Mouse (Mus musculus): ENCODE data around the gene Cbfa2t2. TPM values are rescaled to one million over a fixed set of nuclear protein-coding genes. Genes with fewer than 3 reads are reported as not detected.

Gene Cbfa2t2
- total RNA-seq, 2 experiments from 2014 or later: 2.9 to 8.5 TPM

- peak; percentile 44; the same call in 1 of the 2 replicates for ATAC-seq (replicated peaks; ENCODE audit: low FRiP score, poor library complexity, severe bottlenecking)
Measured at GRCm38 (mm10) chr2:154558264-154559039, 122.2 kb downstream of the Cbfa2t2 start, which contains the start of gene Necab3. Necab3 (minus strand) TSS chr2:154558890.

GRCm38 (mm10) chr2:154563612-154564170 lies 127.4 kb downstream of the Cbfa2t2 start:
- no peak for ATAC-seq (replicated peaks; ENCODE audit: low FRiP score, poor library complexity, severe bottlenecking)

GRCm38 (mm10) chr2:154565562-154565961 lies 129.3 kb downstream of the Cbfa2t2 start:
- no peak for ATAC-seq (replicated peaks; ENCODE audit: low FRiP score, poor library complexity, severe bottlenecking)

- no peak for ATAC-seq (replicated peaks; ENCODE audit: low FRiP score, poor library complexity, severe bottlenecking)
Measured at GRCm38 (mm10) chr2:154566641-154567040, 130.4 kb downstream of the Cbfa2t2 start.

- ATAC-seq (replicated peaks; ENCODE audit: low FRiP score, poor library complexity, severe bottlenecking): no peak
Measured at GRCm38 (mm10) chr2:154567766-154568165, 131.5 kb downstream of the Cbfa2t2 start.

- peak; percentile 46 for ATAC-seq (replicated peaks; ENCODE audit: low FRiP score, poor library complexity, severe bottlenecking)
Measured at GRCm38 (mm10) chr2:154568329-154569070, 132.2 kb downstream of the Cbfa2t2 start.

GRCm38 (mm10) chr2:154569071-154569748 lies 132.9 kb downstream of the Cbfa2t2 start:
- ATAC-seq (replicated peaks; ENCODE audit: low FRiP score, poor library complexity, severe bottlenecking): peak; percentile 66

- ATAC-seq (replicated peaks; ENCODE audit: low FRiP score, poor library complexity, severe bottlenecking): peak; percentile 88
Measured at GRCm38 (mm10) chr2:154569836-154570286, 133.6 kb downstream of the Cbfa2t2 start, which contains the start of gene E2f1. E2f1 (minus strand) TSS chr2:154569892.

GRCm38 (mm10) chr2:154570666-154571065 lies 134.4 kb downstream of the Cbfa2t2 start:
- no peak for ATAC-seq (replicated peaks; ENCODE audit: low FRiP score, poor library complexity, severe bottlenecking)

GRCm38 (mm10) chr2:154571266-154571665 lies 135.0 kb downstream of the Cbfa2t2 start:
- ATAC-seq (replicated peaks; ENCODE audit: low FRiP score, poor library complexity, severe bottlenecking): no peak

- ATAC-seq (replicated peaks; ENCODE audit: low FRiP score, poor library complexity, severe bottlenecking): no peak
Measured at GRCm38 (mm10) chr2:154571976-154572375, 135.7 kb downstream of the Cbfa2t2 start.

- ATAC-seq (replicated peaks; ENCODE audit: low FRiP score, poor library complexity, severe bottlenecking): no peak
Measured at GRCm38 (mm10) chr2:154572996-154573395, 136.7 kb downstream of the Cbfa2t2 start.

- ATAC-seq (replicated peaks; ENCODE audit: low FRiP score, poor library complexity, severe bottlenecking): no peak
Measured at GRCm38 (mm10) chr2:154574271-154574670, 138.0 kb downstream of the Cbfa2t2 start.

- ATAC-seq (replicated peaks; ENCODE audit: low FRiP score, poor library complexity, severe bottlenecking): no peak
Measured at GRCm38 (mm10) chr2:154576876-154577743, 140.8 kb downstream of the Cbfa2t2 start.

GRCm38 (mm10) chr2:154577744-154578067 lies 141.4 kb downstream of the Cbfa2t2 start:
- ATAC-seq (replicated peaks; ENCODE audit: low FRiP score, poor library complexity, severe bottlenecking): no peak

- ATAC-seq (replicated peaks; ENCODE audit: low FRiP score, poor library complexity, severe bottlenecking): no peak
Measured at GRCm38 (mm10) chr2:154580586-154580985, 144.3 kb downstream of the Cbfa2t2 start.

- no peak for ATAC-seq (replicated peaks; ENCODE audit: low FRiP score, poor library complexity, severe bottlenecking)
Measured at GRCm38 (mm10) chr2:154581421-154581820, 145.1 kb downstream of the Cbfa2t2 start.

- ATAC-seq (replicated peaks; ENCODE audit: low FRiP score, poor library complexity, severe bottlenecking): 0 out of 2 replicates have a peak, but pooled peaks have one; percentile 26
Measured at GRCm38 (mm10) chr2:154583906-154584872, 147.9 kb downstream of the Cbfa2t2 start.
